9 mouse cellular contexts compared by ENCODE assay signal in genomic region chrX:73526410-73526887, GRCm38 (mm10). TPM values are rescaled to one million over a fixed set of nuclear protein-coding genes. Genes with fewer than 3 reads are reported as not detected.
DNase-seq lines count a peak whose midpoint lies in the region; ATAC-seq and TF ChIP-seq lines count a peak whose summit lies in the region.
"Had no signal": no experiment of that assay in that cellular context is flagged by ENCODE, and none has a peak within 500 bp of the region (broad histone marks: within the 10 kb centered on the region; RNA-seq: fewer than 3 reads in every experiment).

No protein-coding gene starts in this region.

- H3K79me3 ChIP-seq in C2C12 (ENCODE audit: low read depth): no peaks in the 10 kb centered on the region

- no peak overlapping the region for H3K9ac ChIP-seq in heart, embryonic 12.5 days
- no peak overlapping the region for H3K9ac ChIP-seq in limb, embryonic 15.5 days
- H3K9ac ChIP-seq: neural tube, embryonic 12.5 days had no signal

- no peak for TF ChIP-seq CTCF in C2C12 (IDR thresholded peaks at IDR 0.05; ENCODE audit: control insufficient read depth, insufficient read depth, insufficient read length)

- ATAC-seq in heart, embryonic 12.5 days (ENCODE audit: insufficient number of reproducible peaks, low FRiP score): no peak
- ATAC-seq in limb, embryonic 15.5 days (ENCODE audit: insufficient number of reproducible peaks, low FRiP score, low TSS enrichment, low read depth): peak; percentile 72; the same call in 1 of the 2 replicates
- ATAC-seq in activated CD4-positive, CD25-positive, alpha-beta regulatory T cell, adult 4 months: no peak

- no peaks in the 10 kb centered on the region for H3K36me3 ChIP-seq in heart, embryonic 12.5 days
- H3K36me3 ChIP-seq in C2C12 (ENCODE audit: control insufficient read depth, insufficient read depth): no peaks in the 10 kb centered on the region
- no peaks in the 10 kb centered on the region for H3K36me3 ChIP-seq in limb, embryonic 15.5 days
- H3K36me3 ChIP-seq in hindbrain, embryonic 10.5 days: no peaks in the 10 kb centered on the region
- H3K36me3 ChIP-seq: neural tube, embryonic 12.5 days had no signal

- no peak overlapping the region for H3K4me2 ChIP-seq in heart, embryonic 12.5 days
- no peak overlapping the region for H3K4me2 ChIP-seq in limb, embryonic 15.5 days
- H3K4me2 ChIP-seq: neural tube, embryonic 12.5 days had no signal

- no peaks in the 10 kb centered on the region for H3K4me1 ChIP-seq in heart, embryonic 12.5 days (replicated peaks)
- H3K4me1 ChIP-seq in limb, embryonic 15.5 days: no peaks in the 10 kb centered on the region
- no peaks in the 10 kb centered on the region for H3K4me1 ChIP-seq in hindbrain, embryonic 10.5 days (replicated peaks)
- H3K4me1 ChIP-seq: neural tube, embryonic 12.5 days had no signal

- peak; percentile 6 to 8 for DNase-seq in heart, adult 18-20 months
- DNase-seq in cerebellum, postnatal 14 days: peak; percentile 37 to 44
- DNase-seq in right cerebral cortex, adult 2 months (ENCODE audit: low spot score in 2 of 2): no peak
- DNase-seq in hindbrain, embryonic 10.5 days (ENCODE audit: low spot score): no peak

- H3K27me3 ChIP-seq in heart, embryonic 12.5 days (replicated peaks): peaks cover 49% of the 10 kb centered on the region
- no peaks in the 10 kb centered on the region for H3K27me3 ChIP-seq in C2C12 (ENCODE audit: control insufficient read depth, insufficient read depth, insufficient read length)
- peaks cover 11% of the 10 kb centered on the region for H3K27me3 ChIP-seq in limb, embryonic 15.5 days
- peaks cover 41% of the 10 kb centered on the region for H3K27me3 ChIP-seq in hindbrain, embryonic 10.5 days (ENCODE audit: insufficient read depth, poor library complexity, severe bottlenecking)
- H3K27me3 ChIP-seq: neural tube, embryonic 12.5 days had no signal

- no peaks in the 10 kb centered on the region for H3K79me2 ChIP-seq in C2C12 (ENCODE audit: control insufficient read depth, insufficient read depth)

- WGBS in heart, embryonic 12.5 days: 55% methylated on average over 3 of the region's 3 CpGs
- WGBS in limb, embryonic 15.5 days: 51% methylated on average over 3 of the region's 3 CpGs
- WGBS in hindbrain, embryonic 10.5 days: 67% methylated on average over 3 of the region's 3 CpGs

- no peak overlapping the region for H3K27ac ChIP-seq in heart, embryonic 12.5 days (ENCODE audit: poor library complexity, severe bottlenecking)
- no peak overlapping the region for H3K27ac ChIP-seq in limb, embryonic 15.5 days
- no peak overlapping the region for H3K27ac ChIP-seq in hindbrain, embryonic 10.5 days
- H3K27ac ChIP-seq: neural tube, embryonic 12.5 days had no signal

- no peak overlapping the region for H3ac ChIP-seq in C2C12 (ENCODE audit: control insufficient read depth, insufficient read length, low read depth)

- no peaks in the 10 kb centered on the region for H3K9me3 ChIP-seq in heart, embryonic 12.5 days (replicated peaks)
- no peaks in the 10 kb centered on the region for H3K9me3 ChIP-seq in limb, embryonic 15.5 days
- H3K9me3 ChIP-seq in hindbrain, embryonic 10.5 days: no peaks in the 10 kb centered on the region
- H3K9me3 ChIP-seq: neural tube, embryonic 12.5 days had no signal

- H3K4me3 ChIP-seq in heart, embryonic 12.5 days: no peak overlapping the region
- no peak overlapping the region for H3K4me3 ChIP-seq in C2C12 (ENCODE audit: insufficient read depth, poor library complexity, severe bottlenecking)
- no peak overlapping the region for H3K4me3 ChIP-seq in limb, embryonic 15.5 days
- H3K4me3 ChIP-seq in hindbrain, embryonic 10.5 days: no peak overlapping the region
- H3K4me3 ChIP-seq: neural tube, embryonic 12.5 days had no signal

TF ChIP-seq in C2C12, 6 proteins besides CTCF, POLR2A, EP300 and RAD21:
- peak; percentile 70 for TF ChIP-seq MYOD1 (IDR thresholded peaks at IDR 0.05; ENCODE audit: control insufficient read depth, insufficient read length, low read depth)
- TF ChIP-seq FOSL1 (IDR thresholded peaks at IDR 0.05; ENCODE audit: insufficient read depth, low read length, poor library complexity, severe bottlenecking): no peak

RNA-seq across cellular contexts. Expression of gene Atp2b3, which starts 23.6 kb away (rescaled TPM):
- under 1 TPM; 0.17 to 0.28 TPM for total RNA-seq in heart, adult 18-20 months (2021)
- 0.41 and 0.48 TPM in 2 replicates for polyA plus RNA-seq in heart, embryonic 12.5 days (2016; fragmentation: Nextera tagmentation; extraction: Ambion mirVana)
- not detected for polyA plus RNA-seq in C2C12 (2012; fragmentation: generic; extraction: Trizol)
- 0.41 and 0.97 TPM in 2 replicates for polyA plus RNA-seq in limb, embryonic 15.5 days (2015; fragmentation: Nextera tagmentation; extraction: Ambion mirVana)
- polyA plus RNA-seq in activated CD4-positive, CD25-positive, alpha-beta regulatory T cell, adult 4 months (2017; shearing (Covaris generic)): not detected
- 0.21 and 0.42 TPM in 2 replicates for polyA plus RNA-seq in hindbrain, embryonic 10.5 days (2016; fragmentation: Nextera tagmentation; extraction: Ambion mirVana)

RNA-seq across cellular contexts. Expression of gene Bgn, which starts 43.0 kb away (rescaled TPM):
- 100 to 1,000 TPM; 174 to 186 TPM for total RNA-seq in heart, adult 18-20 months (2021)
- 71.9 and 72.9 TPM in 2 replicates for polyA plus RNA-seq in heart, embryonic 12.5 days (2016; fragmentation: Nextera tagmentation; extraction: Ambion mirVana)
- polyA plus RNA-seq in C2C12 (2012; fragmentation: generic; extraction: Trizol): 731 TPM
- 243 and 288 TPM in 2 replicates for polyA plus RNA-seq in limb, embryonic 15.5 days (2015; fragmentation: Nextera tagmentation; extraction: Ambion mirVana)
- not detected for polyA plus RNA-seq in activated CD4-positive, CD25-positive, alpha-beta regulatory T cell, adult 4 months (2017; shearing (Covaris generic))
- 17.0 and 24.3 TPM in 2 replicates for polyA plus RNA-seq in hindbrain, embryonic 10.5 days (2016; fragmentation: Nextera tagmentation; extraction: Ambion mirVana)

Comparison
In these comparisons a context has a peak if more than half of its experiments do, and no peak if none do; other contexts are left out.
1. DNase-seq: peak in heart, adult 18-20 months (2 of 2) and cerebellum, postnatal 14 days (2 of 2); none in right cerebral cortex, adult 2 months (0 of 2) and hindbrain, embryonic 10.5 days (single experiment).
2. RNA of gene Bgn, which starts 43.0 kb away (polyA plus RNA-seq): 731 TPM in C2C12 (single experiment), 243 to 288 TPM in limb, embryonic 15.5 days, 71.9 to 72.9 TPM in heart, embryonic 12.5 days and 17.0 to 24.3 TPM in hindbrain, embryonic 10.5 days; not detected in activated CD4-positive, CD25-positive, alpha-beta regulatory T cell, adult 4 months; every median in the first group is over 10 times any median in the second.